Mouse (Mus musculus) gonadal fat pad, adult 2 months (tissue): ENCODE results near the gene Dnal4. TPM values are rescaled to one million over a fixed set of nuclear protein-coding genes. Genes with fewer than 3 reads are reported as not detected.

ENCODE experiments used
- DNase-seq: peaks from one replicate; pipeline ENCODE4 v3.0.0-alpha.2; 2012; ENCODE audit warnings: low read depth
- polyA plus RNA-seq: library from polyadenylated mRNA; depleted of rRNA; stranded (reverse); fragments of >200 nt; gene quantifications from 2 replicates; pipeline ENCODE4 v1.2.3, GENCODE M21; 2012; rRNA removed

Gene Dnal4
- polyA plus RNA-seq, 1 experiment: 42.0 TPM

DNA sequence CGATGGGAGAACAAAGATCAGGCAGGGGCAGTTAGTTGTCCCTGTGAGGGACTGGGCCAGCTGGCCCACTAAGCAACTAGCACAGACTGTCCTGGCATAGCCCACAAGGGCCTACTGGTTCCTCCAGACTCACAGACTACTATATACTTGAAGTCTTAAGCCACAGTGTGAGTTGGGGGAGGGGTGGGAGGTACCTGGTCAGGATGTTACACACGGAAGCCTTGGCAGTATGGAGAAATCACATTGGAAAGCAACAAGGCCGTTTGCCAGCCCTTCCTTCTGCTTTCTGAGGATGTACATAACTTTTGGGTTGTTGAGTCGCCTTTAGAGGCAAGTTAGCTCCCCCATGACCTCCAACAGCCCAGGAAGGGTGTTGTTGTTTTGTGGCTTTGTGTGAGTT is 44.0 kb downstream of the Dnal4 start:
- no peak for DNase-seq

DNA sequence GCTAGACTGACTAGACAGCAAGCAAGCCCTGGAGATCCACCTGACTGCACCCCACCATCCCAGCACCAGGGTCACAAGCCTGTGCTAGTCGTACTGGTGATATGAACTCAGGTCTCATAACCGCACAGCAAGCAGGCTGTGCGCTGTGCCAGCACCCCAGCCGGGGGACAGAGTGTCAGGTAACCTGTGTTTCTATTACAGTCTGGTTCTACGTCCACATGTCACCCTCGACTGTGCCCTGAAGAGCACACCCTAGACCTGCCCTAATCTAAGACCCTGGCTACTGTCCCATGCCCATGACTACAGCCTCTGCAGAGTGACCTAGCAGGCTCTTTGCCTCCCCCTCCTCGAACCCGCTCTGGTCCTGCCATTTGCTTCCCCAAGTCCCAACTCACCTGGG is 44.5 kb downstream of the Dnal4 start:
- no peak for DNase-seq

DNA sequence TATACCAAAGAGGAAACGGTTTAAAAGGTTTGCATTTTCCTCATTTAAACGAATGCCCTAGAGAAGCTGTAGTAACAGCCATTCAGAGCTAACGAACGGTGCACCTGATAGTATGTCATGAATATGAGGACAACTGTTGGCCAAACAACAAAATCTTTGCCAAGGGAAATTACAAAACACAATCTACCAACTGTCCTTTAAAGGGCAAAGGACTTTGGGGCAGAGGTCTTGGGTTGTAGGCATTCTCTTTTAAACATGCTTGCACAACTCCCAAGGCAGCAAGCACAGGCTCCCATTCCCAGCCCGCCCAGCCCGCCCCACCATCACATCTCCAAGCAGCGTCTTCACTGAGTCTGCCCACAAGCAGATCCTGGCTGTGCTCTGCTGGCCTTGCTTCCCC is 46.1 kb downstream of the Dnal4 start:
- DNase-seq: no peak

DNA sequence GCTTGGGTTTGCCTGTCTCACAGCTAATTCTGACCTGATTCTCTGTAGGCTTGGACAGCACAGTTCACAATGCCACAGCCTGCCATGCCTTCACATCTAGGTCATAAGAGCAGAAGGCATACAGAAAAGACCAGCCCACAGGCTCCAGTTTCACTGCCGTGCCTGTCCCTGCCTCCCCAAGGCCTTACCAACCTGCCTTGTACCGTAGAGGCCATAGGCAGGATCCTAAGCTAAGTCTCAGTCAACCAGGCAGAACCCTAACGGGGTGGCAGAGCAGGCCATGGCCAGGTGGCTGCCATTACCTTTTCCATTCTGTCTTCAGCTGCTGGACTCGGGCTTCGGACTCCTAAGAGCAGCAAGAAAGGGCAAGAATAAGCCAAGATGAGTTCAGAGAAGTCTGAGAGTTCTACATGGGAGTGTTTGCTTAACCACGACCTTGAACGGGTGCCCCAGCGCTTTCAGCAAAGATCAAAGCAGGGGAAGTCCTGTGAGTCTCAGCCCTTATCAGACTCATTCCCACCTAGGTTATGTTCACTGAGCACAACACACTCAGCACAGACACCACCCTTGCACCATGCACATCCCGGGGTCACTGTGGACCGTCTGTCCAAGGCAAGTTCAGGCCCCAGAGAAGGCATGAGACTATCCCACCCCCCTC is 48.8 kb downstream of the Dnal4 start:
- no peak for DNase-seq

DNA sequence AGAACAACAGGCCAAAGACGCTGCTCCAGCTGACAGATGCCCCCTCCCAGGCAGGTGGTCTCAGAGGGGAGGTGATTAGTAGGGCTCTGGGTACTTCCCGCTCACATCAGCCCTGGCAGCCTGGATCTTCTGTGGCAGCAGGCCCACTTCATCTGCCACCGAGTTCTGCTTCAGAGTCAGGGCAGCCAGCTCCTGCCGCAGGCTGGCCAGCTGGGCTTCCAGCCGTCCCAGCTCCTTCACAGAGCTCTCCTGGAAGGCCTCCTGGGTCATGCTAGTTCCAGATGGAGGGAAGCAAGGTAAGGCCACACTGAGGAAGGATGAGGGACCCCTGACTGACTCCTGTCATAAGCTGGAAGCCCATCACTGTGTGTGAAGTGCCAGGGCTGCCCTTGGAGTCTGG is 49.3 kb downstream of the Dnal4 start:
- DNase-seq: no peak

DNA sequence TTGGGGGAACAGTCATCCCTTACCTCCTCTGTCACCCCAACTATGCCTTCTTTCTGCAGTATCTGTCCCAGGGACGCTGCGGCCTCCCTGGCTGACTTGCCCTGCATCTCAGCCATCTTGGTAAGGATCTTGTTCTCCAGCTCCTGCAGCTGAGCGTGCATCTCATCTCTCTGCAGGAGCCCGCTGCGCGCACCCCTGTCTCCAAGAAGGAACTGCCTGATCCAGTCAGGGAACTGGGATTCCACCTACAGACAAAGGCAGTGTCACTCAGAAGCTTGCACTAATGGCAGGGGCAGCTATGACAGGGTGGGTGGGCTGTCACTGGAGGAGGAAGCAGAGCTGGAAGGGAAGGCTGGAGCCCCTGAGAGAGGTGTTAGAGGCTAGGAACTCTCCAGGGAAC is 49.8 kb downstream of the Dnal4 start:
- DNase-seq: no peak

DNA sequence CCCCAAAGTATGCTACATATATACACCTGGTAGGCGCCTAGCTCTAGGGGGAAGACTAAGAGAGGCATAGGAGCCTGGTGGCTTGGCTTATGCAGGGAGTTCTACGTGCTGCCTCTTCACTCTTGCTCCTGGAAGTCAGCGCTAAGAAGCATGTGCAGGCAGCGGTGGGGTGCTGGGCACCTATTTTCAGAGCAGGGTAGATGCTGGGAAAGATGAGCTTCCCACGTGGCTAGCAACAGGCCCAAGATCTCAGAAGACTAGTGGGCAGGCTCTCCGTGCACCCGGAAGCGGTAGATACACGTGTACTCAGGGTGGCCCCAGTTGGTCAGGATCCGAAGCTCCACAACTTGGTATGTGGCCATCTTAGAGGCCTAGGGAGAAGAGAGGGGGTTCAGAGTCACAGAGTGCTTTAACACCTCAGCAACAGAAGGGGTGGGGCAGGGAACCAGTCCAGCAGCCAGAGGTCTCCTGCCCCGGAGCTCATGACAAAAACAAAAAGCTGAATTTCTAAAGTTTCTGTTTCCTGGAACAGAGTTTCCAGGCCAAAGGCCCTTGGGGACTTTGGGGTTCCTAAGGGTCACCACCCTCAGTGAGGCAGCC is 52.4 kb downstream of the Dnal4 start:
- no peak for DNase-seq

DNA sequence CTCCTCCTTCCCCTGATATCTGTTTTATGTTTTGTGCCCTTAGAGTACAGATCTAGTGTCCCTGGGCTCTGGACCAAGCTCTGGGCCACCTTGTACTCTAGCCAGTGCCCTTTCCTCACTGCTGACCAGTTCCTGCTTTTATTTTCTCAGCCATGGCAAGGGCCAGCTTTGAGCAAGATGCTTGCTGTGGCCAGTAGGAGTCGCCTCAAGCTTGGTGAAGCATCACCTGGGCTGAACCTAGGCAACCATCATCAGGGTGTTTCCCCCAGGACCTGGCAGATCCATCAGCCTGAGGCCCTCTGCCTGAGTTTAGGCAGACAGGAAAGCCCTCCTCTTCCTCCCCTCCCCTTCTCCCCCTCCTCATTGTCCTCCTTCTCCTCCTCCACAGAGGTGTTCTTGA is 54.2 kb downstream of the Dnal4 start:
- DNase-seq: no peak

DNA sequence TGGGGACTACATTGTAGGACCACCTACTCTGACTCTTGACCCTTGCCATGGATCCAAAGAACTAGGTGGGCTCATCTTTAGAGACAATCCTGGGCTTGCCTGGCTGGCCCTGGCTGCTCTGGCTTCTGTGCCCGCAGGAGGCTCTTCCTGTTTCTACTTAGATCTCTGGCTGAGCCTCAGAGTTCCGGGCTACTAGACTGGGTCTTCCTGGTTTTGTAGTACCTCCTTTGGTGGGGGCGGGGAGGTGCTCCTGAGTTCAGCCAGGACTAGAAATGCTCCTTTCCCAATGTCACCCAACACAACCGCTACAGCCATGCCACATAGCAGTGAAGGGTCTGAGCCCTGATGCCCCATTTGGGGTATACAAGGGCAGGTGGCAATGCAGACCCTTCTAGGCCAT is 56.9 kb downstream of the Dnal4 start:
- no peak for DNase-seq

DNA sequence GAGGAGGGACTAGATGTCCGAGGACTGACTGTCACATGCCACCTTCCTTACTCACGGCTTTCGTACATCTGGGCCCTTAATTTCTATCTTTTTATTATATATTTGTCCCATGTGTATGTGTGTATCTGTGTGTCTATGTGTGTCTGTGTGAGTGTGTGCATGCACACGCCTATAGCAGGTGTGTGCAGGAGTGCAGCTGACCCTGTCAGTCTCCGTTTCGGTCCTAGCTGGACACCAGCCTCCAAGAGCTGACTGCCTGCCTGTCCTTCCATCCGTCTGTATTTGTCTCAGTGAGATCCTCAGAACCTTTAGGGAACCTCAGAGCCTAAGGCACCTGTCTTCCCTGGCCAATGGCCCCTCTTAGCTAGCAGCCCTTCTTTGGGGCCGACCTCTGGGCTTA is 57.4 kb downstream of the Dnal4 start:
- no peak for DNase-seq

DNA sequence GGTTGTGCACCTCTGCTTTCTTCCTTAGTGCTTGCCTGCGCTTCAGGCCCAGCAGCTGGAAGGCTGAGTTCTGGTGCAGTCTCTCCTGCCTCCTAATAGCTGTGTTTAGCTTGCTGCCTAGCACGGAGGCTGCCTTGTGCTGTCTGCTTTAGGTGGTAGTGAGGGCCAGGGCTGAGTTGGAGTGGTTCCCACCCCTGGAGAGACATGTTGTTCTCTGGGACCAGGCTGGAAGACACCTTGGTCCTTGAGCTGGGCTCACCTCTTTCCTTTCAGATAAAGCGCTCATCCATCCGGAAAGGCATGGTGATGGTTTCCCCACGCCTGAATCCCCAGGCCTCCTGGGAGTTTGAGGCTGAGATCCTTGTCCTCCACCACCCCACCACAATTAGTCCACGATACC is 60.9 kb downstream of the Dnal4 start:
- no peak for DNase-seq

DNA sequence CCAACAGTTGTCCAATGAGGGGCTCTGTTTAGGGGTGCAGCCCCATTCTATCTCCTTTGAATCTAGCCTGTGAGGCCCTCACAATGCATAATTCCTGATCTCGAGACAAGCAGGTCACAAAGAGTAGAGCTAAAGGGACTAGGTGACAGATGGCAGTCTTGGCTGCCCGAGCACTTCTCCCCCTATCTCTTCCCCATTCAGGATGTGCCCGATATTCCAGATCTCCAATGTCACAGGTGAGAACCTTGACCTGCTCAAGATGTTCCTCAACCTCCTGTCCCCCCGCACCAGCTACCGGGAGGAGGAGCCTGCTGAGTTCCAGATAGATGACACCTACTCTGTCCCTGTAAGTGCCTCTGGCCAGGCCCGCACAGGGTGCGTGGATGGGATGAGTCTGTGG is 62.0 kb downstream of the Dnal4 start:
- no peak for DNase-seq

Other genes starting within 250 kb of the Dnal4 start
- gene Ddx17, start 231.1 kb downstream of the Dnal4 start, polyA plus RNA-seq: 342 and 345 TPM in 2 replicates
- gene Dmc1, start 172.7 kb downstream of the Dnal4 start, polyA plus RNA-seq: 0.41 and 0.50 TPM in 2 replicates
- gene Fam227a, start 118.9 kb downstream of the Dnal4 start, polyA plus RNA-seq: 2.6 and 2.7 TPM in 2 replicates
- 8.6 and 16.0 TPM in 2 replicates for gene Cby1, start 118.7 kb downstream of the Dnal4 start, polyA plus RNA-seq
- gene Tomm22, start 107.0 kb downstream of the Dnal4 start, polyA plus RNA-seq: 44.6 and 54.0 TPM in 2 replicates
- gene Josd1, start 89.9 kb downstream of the Dnal4 start, polyA plus RNA-seq: 23.7 and 24.3 TPM in 2 replicates
- 27.7 and 37.8 TPM in 2 replicates for gene Gtpbp1, start 87.0 kb downstream of the Dnal4 start, polyA plus RNA-seq
- gene Sun2, start 35.3 kb downstream of the Dnal4 start, polyA plus RNA-seq: 72.1 and 91.4 TPM in 2 replicates
- 2.7 and 5.8 TPM in 2 replicates for gene Nptxr, start 26.9 kb upstream of the Dnal4 start, polyA plus RNA-seq
- 0.12 TPM in 1 of 2 replicates, not detected in the other for gene Npcd, start 56.4 kb upstream of the Dnal4 start, polyA plus RNA-seq
- 56.9 and 67.6 TPM in 2 replicates for gene Cbx6, start 56.8 kb upstream of the Dnal4 start, polyA plus RNA-seq
- 47.7 and 56.4 TPM in 2 replicates for gene Apobec3, start 113.8 kb upstream of the Dnal4 start, polyA plus RNA-seq
- 27.2 and 31.5 TPM in 2 replicates for gene Cbx7, start 193.3 kb upstream of the Dnal4 start, polyA plus RNA-seq
- gene Pdgfb, start 237.1 kb upstream of the Dnal4 start, polyA plus RNA-seq: 25.8 and 26.8 TPM in 2 replicates